Mouse (Mus musculus): ENCODE results near the gene Ccdc47.

- no peak for TF ChIP-seq CTCF (IDR thresholded peaks at IDR 0.05; ENCODE audit: insufficient read depth, low read depth, low read length)
- TF ChIP-seq POLR2A (IDR thresholded peaks at IDR 0.05; ENCODE audit: insufficient read depth, low read depth, low read length) = no peak
Observed at GRCm38 (mm10) chr11:106263963-106264362, 47.8 kb upstream of the Ccdc47 start.

All from olfactory bulb, adult 2 months (tissue).